Mouse (Mus musculus): ENCODE data around the gene Car2.

- TF ChIP-seq CTCF (IDR thresholded peaks at IDR 0.05; ENCODE audit: borderline replicate concordance, extremely low read depth, insufficient read depth, insufficient read length), result no peak
- TF ChIP-seq POLR2A (IDR thresholded peaks at IDR 0.05; ENCODE audit: borderline replicate concordance, extremely low read depth, insufficient read depth, insufficient read length, poor library complexity, severe bottlenecking), result no peak
These were observed 26.0 kb downstream of the Car2 start for GRCm38 (mm10) chr3:14911992-14912582.
